Mouse (Mus musculus) heart, adult 10 weeks (tissue): ENCODE data around the gene Vmn1r121. TPM values are rescaled to one million over a fixed set of nuclear protein-coding genes. Genes with fewer than 3 reads are reported as not detected.

Source experiments
- polyA plus RNA-seq: library from polyadenylated mRNA; stranded (reverse); fragments of 350-450 nt; fragmentation: Illumina TruSeq; extraction: RNeasy Lipid Tissue Mini Kit (QIAGEN cat#74804); gene quantifications from one replicate; pipeline ENCODE4 v1.2.3, GENCODE M21; 2014; ENCODE audit warnings: low read depth, low replicate concordance

Vmn1r121 gene
- polyA plus RNA-seq = not detected

GRCm38 (mm10) chr7:21098413-21098812 is at the start of gene Vmn1r121:
TSS of gene Vmn1r121 (minus strand) at chr7:21098513.

DNA sequence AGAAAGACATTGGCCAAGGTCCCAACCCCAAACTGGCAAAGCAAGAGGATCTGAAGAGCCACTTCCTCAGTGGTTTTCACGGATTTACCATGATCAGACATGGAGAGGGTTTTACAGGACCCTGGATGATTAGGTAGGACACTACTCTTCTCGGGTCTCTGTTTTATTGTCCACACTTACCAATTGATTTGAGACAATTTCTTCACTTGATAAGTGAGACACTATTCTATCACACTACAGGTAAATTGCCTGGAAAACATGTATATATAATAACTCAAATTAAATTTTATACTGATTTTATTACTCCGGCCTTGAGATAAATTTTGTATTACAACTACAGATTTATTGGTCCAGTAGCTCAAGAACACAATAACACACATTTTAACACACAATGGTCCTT is 35.7 kb upstream of the Vmn1r121 start, which contains the start of gene Vmn1r122:
Vmn1r122 (minus strand) TSS at position 101 of the 400 bp plus-strand sequence.

GRCm38 (mm10) chr7:21053684-21054083 is 44.6 kb downstream of the Vmn1r121 start, which contains the start of gene Vmn1r120:
TSS of gene Vmn1r120 (minus strand) at chr7:21053784.

Other genes with a start within 250 kb of the Vmn1r121 start
- gene Vmn1r116, start 226.3 kb downstream of the Vmn1r121 start, polyA plus RNA-seq = not detected
- not detected for gene Vmn1r117, start 214.4 kb downstream of the Vmn1r121 start, polyA plus RNA-seq
- not detected for gene Vmn1r118, start 186.2 kb downstream of the Vmn1r121 start, polyA plus RNA-seq
- not detected for gene Vmn1r119, start 86.1 kb downstream of the Vmn1r121 start, polyA plus RNA-seq
- gene Vmn1r120, start 44.7 kb downstream of the Vmn1r121 start, polyA plus RNA-seq = not detected
- not detected for gene Vmn1r122, start 35.6 kb upstream of the Vmn1r121 start, polyA plus RNA-seq
- not detected for gene Vmn1r123, start 63.7 kb upstream of the Vmn1r121 start, polyA plus RNA-seq
- not detected for gene Gm5157, start 91.9 kb upstream of the Vmn1r121 start, polyA plus RNA-seq
- gene Vmn1r124, start 162.1 kb upstream of the Vmn1r121 start, polyA plus RNA-seq = not detected
- not detected for gene Vmn1r125, start 173.7 kb upstream of the Vmn1r121 start, polyA plus RNA-seq
- gene Vmn1r126, start 203.0 kb upstream of the Vmn1r121 start, polyA plus RNA-seq = not detected
- not detected for gene Vmn1r127, start 221.3 kb upstream of the Vmn1r121 start, polyA plus RNA-seq